Mouse (Mus musculus) ovary, postnatal 14 days (tissue): ENCODE data around the gene Tmem116.
"Not testable (repeated sequence)": the region's sequence is repeated elsewhere in the genome, so short reads cannot be mapped to it uniquely, and the experiment has no call there.

Experiments
- DNase-seq: peaks from one replicate; pipeline ENCODE4 v3.0.0; 2022; ENCODE audit warnings: low spot score

Tmem116 gene

GRCm38 (mm10) chr5:121462967-121463366 is 11.3 kb downstream of the Tmem116 start:
- no peak for DNase-seq

GRCm38 (mm10) chr5:121463601-121464250 is 12.0 kb downstream of the Tmem116 start:
- no peak for DNase-seq

- DNase-seq, result no peak
Observed at GRCm38 (mm10) chr5:121469566-121469965, 17.9 kb downstream of the Tmem116 start.

GRCm38 (mm10) chr5:121472411-121472810 is 20.7 kb downstream of the Tmem116 start:
- no peak for DNase-seq

GRCm38 (mm10) chr5:121474610-121475009 is 22.9 kb downstream of the Tmem116 start:
- DNase-seq, result no peak

- DNase-seq, result no peak
Observed at GRCm38 (mm10) chr5:121476040-121476439, 24.3 kb downstream of the Tmem116 start.

GRCm38 (mm10) chr5:121477680-121478079 is 26.0 kb downstream of the Tmem116 start:
- DNase-seq, result peak; percentile 34

- DNase-seq, result no peak
Observed at GRCm38 (mm10) chr5:121484801-121485200, 33.1 kb downstream of the Tmem116 start.

GRCm38 (mm10) chr5:121493305-121493704 is 41.6 kb downstream of the Tmem116 start:
- no peak for DNase-seq

GRCm38 (mm10) chr5:121500719-121501118 is 49.0 kb downstream of the Tmem116 start:
- no peak for DNase-seq

GRCm38 (mm10) chr5:121501424-121501996 is 49.8 kb downstream of the Tmem116 start:
- not testable (repeated sequence) for DNase-seq

GRCm38 (mm10) chr5:121503231-121503630 is 51.5 kb downstream of the Tmem116 start, which contains the start of gene Adam1b:
TSS of gene Adam1b (minus strand) at chr5:121503435.
- no peak for DNase-seq

GRCm38 (mm10) chr5:121506846-121507245 is 55.2 kb downstream of the Tmem116 start:
- DNase-seq, result no peak

- no peak for DNase-seq
Observed at GRCm38 (mm10) chr5:121510009-121510408, 58.3 kb downstream of the Tmem116 start.

- DNase-seq, result no peak
Observed at GRCm38 (mm10) chr5:121518983-121519382, 67.3 kb downstream of the Tmem116 start.

- DNase-seq, result not testable (repeated sequence)
Observed at GRCm38 (mm10) chr5:121519758-121520157, 68.1 kb downstream of the Tmem116 start.

GRCm38 (mm10) chr5:121525774-121526450 is 74.2 kb downstream of the Tmem116 start:
- no peak for DNase-seq

GRCm38 (mm10) chr5:121526526-121526925 is 74.8 kb downstream of the Tmem116 start:
- no peak for DNase-seq

GRCm38 (mm10) chr5:121526961-121527360 is 75.3 kb downstream of the Tmem116 start:
- DNase-seq, result no peak

- DNase-seq, result no peak
Observed at GRCm38 (mm10) chr5:121534521-121534920, 82.8 kb downstream of the Tmem116 start.

GRCm38 (mm10) chr5:121535116-121535515 is 83.4 kb downstream of the Tmem116 start:
- DNase-seq, result no peak

GRCm38 (mm10) chr5:121536921-121537555 is 85.3 kb downstream of the Tmem116 start:
- DNase-seq, result no peak

GRCm38 (mm10) chr5:121537588-121537987 is 85.9 kb downstream of the Tmem116 start:
- no peak for DNase-seq
